Mouse (Mus musculus) layer of hippocampus, adult 18-20 months (tissue): ENCODE results near the gene Alkbh8. TPM values are rescaled to one million over a fixed set of nuclear protein-coding genes. Genes with fewer than 3 reads are reported as not detected.
"Not testable (repeated sequence)": the region's sequence is repeated elsewhere in the genome, so short reads cannot be mapped to it uniquely, and the experiment has no call there.

Experiments
- DNase-seq, 2 experiments: peaks; one replicate each; pipeline ENCODE4 v3.0.0; 2022; ENCODE audit warnings: low spot score in 2 of 2
- long read RNA-seq: library from polyadenylated mRNA; stranded (forward); transcript quantifications from one replicate; pipeline ENCODE4 v2.0.0, GENCODE M21; 2021
- total RNA-seq, 2 experiments: library from RNA; stranded (reverse); gene quantifications; 2 replicates each; pipeline ENCODE4 v1.2.3; 2021

Gene Alkbh8
- 10 to 100 TPM; 40.5 to 42.0 TPM for total RNA-seq
- long read RNA-seq, full-length matches to known transcripts = 9 of 20 reads
- long read RNA-seq, partial matches to known transcripts = 1 of 20 reads
- long read RNA-seq, other reads (novel, unspliced or antisense) = 10 of 20 reads

- DNase-seq = peak; percentile 83 to 88
Observed at GRCm38 (mm10) chr9:3334962-3335767, at the start of gene Alkbh8. Gene Alkbh8 (plus strand): TSS chr9:3335140.

- no peak for DNase-seq
Observed at GRCm38 (mm10) chr9:3309292-3309836, 25.6 kb upstream of the Alkbh8 start.

GRCm38 (mm10) chr9:3310016-3310415 lies 24.9 kb upstream of the Alkbh8 start:
- DNase-seq = no peak

- not testable (repeated sequence) for DNase-seq
Observed at GRCm38 (mm10) chr9:3327342-3328053, 7.4 kb upstream of the Alkbh8 start.

- no peak for DNase-seq
Observed at GRCm38 (mm10) chr9:3328054-3328595, 6.8 kb upstream of the Alkbh8 start.

GRCm38 (mm10) chr9:3330319-3330718 lies 4.6 kb upstream of the Alkbh8 start:
- DNase-seq = no peak

- no peak for DNase-seq
Observed at GRCm38 (mm10) chr9:3330737-3331384, 4.1 kb upstream of the Alkbh8 start.

- DNase-seq = no peak
Observed at GRCm38 (mm10) chr9:3336661-3337060, 1.7 kb downstream of the Alkbh8 start.

GRCm38 (mm10) chr9:3345136-3345535 lies 10.2 kb downstream of the Alkbh8 start:
- DNase-seq = no peak

GRCm38 (mm10) chr9:3345967-3346366 lies 11.0 kb downstream of the Alkbh8 start:
- no peak for DNase-seq

- DNase-seq = no peak
Observed at GRCm38 (mm10) chr9:3350056-3350455, 15.1 kb downstream of the Alkbh8 start.

GRCm38 (mm10) chr9:3376323-3376722 lies 41.4 kb downstream of the Alkbh8 start:
- not testable (repeated sequence) for DNase-seq

GRCm38 (mm10) chr9:3403251-3404208 lies 68.6 kb downstream of the Alkbh8 start, which contains the start of gene Cwf19l2:
Gene Cwf19l2 (plus strand): TSS chr9:3403592.
- DNase-seq = peak; percentile 83 to 94

- peak in 1 of 2 experiments; percentile 23 for DNase-seq
Observed at GRCm38 (mm10) chr9:3404372-3404771, 69.4 kb downstream of the Alkbh8 start.

GRCm38 (mm10) chr9:3439555-3440300 lies 104.8 kb downstream of the Alkbh8 start:
- not testable (repeated sequence) for DNase-seq
